Mouse (Mus musculus) liver, embryonic 11.5 days (tissue): ENCODE results near the gene Fbxo8. TPM values are rescaled to one million over a fixed set of nuclear protein-coding genes. Genes with fewer than 3 reads are reported as not detected.

Experiments
- microRNA-seq: library from miRNA; unstranded; fragments of <30 nt; microRNA quantifications from one replicate; pipeline ENCODE4, GENCODE M21; 2017; ENCODE audit warnings: borderline number of aligned reads
- polyA plus RNA-seq: library from polyadenylated mRNA; unstranded; fragments of >200 nt; fragmentation: Nextera tagmentation; extraction: Ambion mirVana; gene quantifications from 2 replicates; pipeline ENCODE4 v1.2.1, GENCODE M21; 2014

Fbxo8 gene
- polyA plus RNA-seq, 1 experiment from 2014 or later, result 57.2 TPM

Small RNA genes within 50 kb of the gene (microRNA-seq; reads per million reads assigned to microRNA genes)
- not detected for gene Gm25992

Other genes starting within 250 kb of the Fbxo8 start
- gene Cep44, start within 50 bp of the Fbxo8 start, polyA plus RNA-seq, result 40.9 and 41.2 TPM in 2 replicates